Mouse (Mus musculus) brown adipose tissue, adult 24 weeks (tissue): ENCODE measurements around the gene Gramd1a. TPM values are rescaled to one million over a fixed set of nuclear protein-coding genes. Genes with fewer than 3 reads are reported as not detected.

ENCODE experiments used
- H3K27ac ChIP-seq: fragments of 200-500 bp; replicated peaks from 2 replicates; pipeline ENCODE4 v1.5.1; 2012; ENCODE audit warnings: low read depth, mild to moderate bottlenecking, low read length
- H3K4me1 ChIP-seq: fragments of 200-500 bp; 2 replicates; pipeline ENCODE4 v1.6.1; 2012; ENCODE audit warnings: low read length, mixed read lengths; ENCODE audit not compliant: control insufficient read depth, insufficient read depth, insufficient read length
- H3K4me3 ChIP-seq: fragments of 200-500 bp; 2 replicates; pipeline ENCODE4 v1.5.1; 2012; ENCODE audit warnings: low read depth, mild to moderate bottlenecking, low read length, moderate library complexity; ENCODE audit not compliant: insufficient read depth
- polyA plus RNA-seq: library from polyadenylated mRNA; stranded (reverse); fragments of >200 nt; gene quantifications from 2 replicates; pipeline ENCODE4 v1.2.4, GENCODE M21; 2012; ENCODE audit not compliant: missing spikeins, insufficient read depth, insufficient read length

The Gramd1a gene
- polyA plus RNA-seq, 1 experiment = 34.9 TPM

- H3K27ac ChIP-seq = no peak overlapping the region
- peaks cover 8% of the 10 kb centered on the region for H3K4me1 ChIP-seq
- no peak overlapping the region for H3K4me3 ChIP-seq
Measured at GRCm38 (mm10) chr7:31117465-31117864, 38.2 kb downstream of the Gramd1a start.

GRCm38 (mm10) chr7:31116721-31117145, 39.0 kb downstream of the Gramd1a start:
- peaks cover 8% of the 10 kb centered on the region for H3K4me1 ChIP-seq
- H3K4me3 ChIP-seq = no peak overlapping the region
- no peak overlapping the region for H3K27ac ChIP-seq

DNA sequence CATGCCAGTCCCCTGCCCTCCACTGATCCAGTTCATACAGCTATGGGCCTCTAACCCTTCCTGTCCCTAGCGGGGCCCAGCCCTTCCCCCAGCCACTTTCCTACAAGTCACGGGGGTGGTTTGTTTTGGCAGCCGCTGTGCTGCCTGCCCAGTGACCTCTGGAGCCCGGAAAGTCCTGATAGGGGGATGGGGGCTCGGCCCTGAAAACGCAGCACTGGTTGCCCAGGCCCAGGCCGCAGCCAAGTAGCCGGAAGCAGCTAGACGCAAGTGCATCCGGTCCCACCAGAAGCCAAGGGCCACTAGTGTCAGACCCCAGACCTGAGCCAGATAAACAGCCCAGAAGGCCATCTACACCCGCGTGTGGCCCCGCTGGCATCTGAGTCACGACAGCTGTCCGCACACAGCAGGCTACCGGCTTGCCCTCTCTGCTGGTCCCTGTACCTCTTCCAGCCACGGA, 40.1 kb downstream of the Gramd1a start:
- Histone ChIP-seq H3K4me1 (peaks cover 8% of the 10 kb centered on the region), H3K27ac (peak overlapping the region; percentile 66), H3K4me3 (no peak overlapping the region)

DNA sequence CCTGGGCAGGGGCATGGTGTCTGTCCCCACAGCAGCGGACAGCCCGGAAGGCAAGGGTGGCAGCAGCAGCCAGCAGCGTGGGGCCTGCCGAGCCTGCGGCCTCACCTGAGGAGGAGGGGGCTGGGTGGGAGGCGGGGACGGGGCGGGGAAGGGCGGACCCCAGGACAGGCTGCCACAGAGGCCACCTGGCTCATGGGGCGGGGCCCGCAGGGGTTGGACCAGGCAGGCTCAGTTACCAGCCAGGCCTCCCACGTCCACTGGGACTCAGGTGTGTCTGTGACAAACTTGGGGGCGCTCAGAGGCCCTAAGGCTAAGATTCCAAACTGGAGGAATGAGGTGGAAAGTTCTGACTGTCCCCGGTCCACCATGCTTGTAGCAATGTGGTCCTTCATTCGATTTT, 40.5 kb downstream of the Gramd1a start, which contains the start of gene Hpn:
Gene Hpn, minus strand, starts transcription at position 109 of the 400 bp plus-strand sequence.
- peak within 1 kb of the TSS; percentile 66 for H3K27ac ChIP-seq
- no peak within 1 kb of the TSS for H3K4me3 ChIP-seq

GRCm38 (mm10) chr7:31114646-31115045, 41.0 kb downstream of the Gramd1a start:
- Histone ChIP-seq H3K27ac (no peak overlapping the region), H3K4me1 (peaks cover 8% of the 10 kb centered on the region), H3K4me3 (no peak overlapping the region)

More for the DNA sequence above, 40.5 kb downstream of the Gramd1a start, which contains the start of gene Hpn:
- H3K4me1 ChIP-seq = peaks cover 8% of the 10 kb centered on the region

- H3K4me3 ChIP-seq = no peak overlapping the region
- H3K27ac ChIP-seq = no peak overlapping the region
- H3K4me1 ChIP-seq = peaks cover 8% of the 10 kb centered on the region
Measured at GRCm38 (mm10) chr7:31113800-31114199, 41.9 kb downstream of the Gramd1a start.

DNA sequence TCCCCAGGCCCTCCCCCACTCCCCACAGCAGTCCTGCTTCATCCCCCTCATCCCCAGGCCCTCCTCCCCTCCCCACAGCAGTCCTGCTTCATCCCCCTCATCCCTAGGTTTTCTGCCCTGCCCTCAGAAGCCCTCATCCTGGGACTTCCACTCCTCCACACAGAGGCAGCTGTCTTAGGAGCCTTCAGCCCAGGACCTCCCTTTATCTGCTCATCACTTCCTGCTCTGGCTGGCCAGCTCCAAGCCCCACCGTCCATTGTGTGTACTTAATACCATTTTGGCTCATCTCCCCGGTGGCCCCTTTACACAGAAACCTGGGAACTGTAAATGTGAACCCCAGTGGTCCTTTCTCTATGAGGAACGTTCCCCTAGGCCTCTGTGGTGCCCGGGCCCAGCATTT, 43.7 kb downstream of the Gramd1a start:
- peaks cover 8% of the 10 kb centered on the region for H3K4me1 ChIP-seq
- H3K4me3 ChIP-seq = no peak overlapping the region

DNA sequence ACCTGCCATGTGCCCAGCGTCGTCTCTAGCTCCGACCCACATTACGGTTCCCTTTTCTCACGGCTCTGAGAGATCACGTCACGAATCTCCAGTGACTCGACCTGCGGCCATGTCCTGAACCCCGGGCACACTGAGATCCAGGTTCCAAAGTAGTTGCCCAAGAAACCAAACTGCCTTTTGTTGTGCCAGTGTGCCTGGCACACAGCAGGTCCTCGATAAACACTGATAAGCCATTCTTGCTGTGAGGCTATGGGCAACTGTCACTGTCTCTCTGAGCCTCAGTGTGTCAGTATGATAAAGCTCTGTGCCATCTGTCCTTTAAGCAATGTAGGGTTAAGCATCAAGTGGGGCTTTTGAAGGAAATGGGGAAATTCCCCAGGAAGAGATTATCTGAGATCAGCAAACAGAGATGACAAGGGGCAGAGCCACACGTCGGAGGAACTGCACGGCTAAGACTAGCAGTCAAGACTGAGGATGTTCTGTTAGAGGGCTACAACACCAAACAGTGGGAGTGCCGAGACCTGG, 44.8 kb downstream of the Gramd1a start:
- Histone ChIP-seq H3K27ac (no peak overlapping the region), H3K4me1 (peaks cover 7% of the 10 kb centered on the region), H3K4me3 (no peak overlapping the region)

More for the DNA sequence above, 43.7 kb downstream of the Gramd1a start:
- H3K27ac ChIP-seq = no peak overlapping the region

GRCm38 (mm10) chr7:31109796-31110195, 45.9 kb downstream of the Gramd1a start:
- peak overlapping the region; percentile 47 for H3K27ac ChIP-seq
- no peak overlapping the region for H3K4me3 ChIP-seq
- no peaks in the 10 kb centered on the region for H3K4me1 ChIP-seq

GRCm38 (mm10) chr7:31109091-31109490, 46.6 kb downstream of the Gramd1a start:
- H3K27ac ChIP-seq = no peak overlapping the region
- H3K4me1 ChIP-seq = no peaks in the 10 kb centered on the region
- H3K4me3 ChIP-seq = no peak overlapping the region

- Histone ChIP-seq H3K27ac (no peak overlapping the region), H3K4me3 (no peak overlapping the region), H3K4me1 (no peaks in the 10 kb centered on the region)
Measured at GRCm38 (mm10) chr7:31107781-31108180, 47.9 kb downstream of the Gramd1a start.

DNA sequence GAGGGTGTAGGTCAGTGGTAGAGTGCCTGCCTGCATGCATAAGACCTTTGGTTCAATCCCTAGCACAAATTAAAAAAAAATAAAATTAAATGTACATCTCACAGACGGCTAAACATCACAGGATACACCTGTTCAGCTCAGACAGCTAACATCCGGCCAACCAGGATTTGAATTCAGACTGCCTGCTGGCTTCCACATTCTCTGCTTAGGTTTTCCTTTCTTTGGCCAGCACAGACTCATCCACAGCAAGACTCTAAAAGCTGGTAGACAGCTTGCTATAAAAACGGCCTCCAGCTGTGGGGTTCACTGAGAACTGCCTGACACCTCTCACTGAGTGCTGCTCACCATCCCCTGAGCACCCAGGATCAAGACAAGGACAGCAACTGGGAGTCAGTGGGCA, 49.5 kb downstream of the Gramd1a start:
- Histone ChIP-seq H3K27ac (no peak overlapping the region), H3K4me1 (no peaks in the 10 kb centered on the region), H3K4me3 (no peak overlapping the region)

- Histone ChIP-seq H3K27ac (no peak overlapping the region), H3K4me3 (no peak overlapping the region), H3K4me1 (no peaks in the 10 kb centered on the region)
Measured at GRCm38 (mm10) chr7:31105061-31105768, 50.5 kb downstream of the Gramd1a start.

DNA sequence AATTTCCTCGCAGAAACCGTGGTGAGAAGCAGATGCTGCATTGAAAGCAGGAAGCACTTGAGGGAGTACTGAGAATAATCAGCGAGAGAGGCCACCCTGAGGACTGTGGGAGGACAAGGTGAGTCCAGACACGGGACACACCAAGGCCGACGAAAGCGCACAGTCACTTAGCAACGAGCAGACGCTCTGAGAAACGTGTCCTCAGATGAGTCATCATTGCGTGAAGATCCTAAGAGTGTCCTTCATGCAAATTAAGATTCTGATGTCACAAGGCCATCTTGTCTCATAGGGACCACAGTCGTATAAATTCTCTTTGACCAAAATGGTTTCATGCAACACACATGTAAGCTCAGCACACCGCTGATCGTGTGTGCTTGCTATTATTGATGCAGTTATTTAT, 54.9 kb downstream of the Gramd1a start:
- Histone ChIP-seq H3K4me1 (no peaks in the 10 kb centered on the region), H3K27ac (no peak overlapping the region), H3K4me3 (no peak overlapping the region)

DNA sequence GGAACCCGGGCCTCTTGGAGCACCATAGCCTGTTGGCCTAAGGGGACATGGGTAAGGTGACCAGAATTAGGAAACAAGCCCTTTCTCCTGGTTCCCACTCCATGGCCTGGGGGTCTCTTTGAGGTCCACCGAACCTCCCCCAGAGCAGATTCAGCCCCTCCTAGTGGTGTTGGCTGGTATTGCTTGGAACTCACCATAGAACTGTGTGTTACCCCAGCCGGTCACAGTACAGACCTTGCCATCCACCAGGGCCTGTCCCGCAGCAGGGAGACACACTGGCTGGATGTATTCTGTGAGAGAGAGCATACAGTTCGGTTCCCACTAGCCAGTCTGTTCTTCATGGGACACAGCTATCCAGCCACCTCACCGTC, 56.1 kb downstream of the Gramd1a start:
- H3K4me1 ChIP-seq = no peaks in the 10 kb centered on the region

More for the DNA sequence above, 56.1 kb downstream of the Gramd1a start:
- Histone ChIP-seq H3K27ac (no peak overlapping the region), H3K4me3 (no peak overlapping the region)
